Mouse (Mus musculus): ENCODE measurements around the gene Boc. TPM values are rescaled to one million over a fixed set of nuclear protein-coding genes. Genes with fewer than 3 reads are reported as not detected.
"Not testable (repeated sequence)": the region's sequence is repeated elsewhere in the genome, so short reads cannot be mapped to it uniquely, and the experiment has no call there.

Boc gene
- polyA plus RNA-seq, 1 experiment from 2014 or later, result 8.7 TPM

DNA sequence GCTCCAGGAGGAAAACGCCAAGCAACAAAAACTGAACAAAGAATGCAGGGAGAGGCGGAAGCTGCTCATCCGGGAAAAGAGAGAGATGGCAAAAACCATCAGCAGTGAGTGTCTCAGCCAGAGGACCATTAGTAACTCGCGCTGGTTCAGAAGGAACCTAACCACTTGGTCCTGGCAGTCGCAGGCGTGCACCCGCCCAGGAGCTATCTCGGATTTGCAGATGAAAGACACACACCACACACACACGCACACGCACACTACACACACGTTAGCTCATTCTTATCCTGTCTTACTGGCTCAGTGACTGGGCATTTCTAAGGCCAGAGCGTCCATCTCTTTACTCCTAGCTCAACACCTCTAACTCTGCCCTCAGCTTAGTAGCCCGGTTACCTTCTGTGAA, 83.4 kb downstream of the Boc start:
- Histone ChIP-seq H3K36me3 (ENCODE audit: control insufficient read depth, insufficient read depth, low read length) (no peaks in the 10 kb centered on the region), H3K4me1 (ENCODE audit: control insufficient read depth, insufficient read depth, low read length) (no peaks in the 10 kb centered on the region; the same call in 1 of the 2 replicates), H3K9me3 (replicated peaks; ENCODE audit: control insufficient read depth, low read length) (no peaks in the 10 kb centered on the region), H3K27ac (ENCODE audit: low read depth, low read length) (no peak overlapping the region), H3K27me3 (ENCODE audit: control insufficient read depth, insufficient read depth, low read length) (no peaks in the 10 kb centered on the region), H3K9ac (ENCODE audit: low read depth, low read length) (no peak overlapping the region), H3K4me3 (ENCODE audit: low read depth, low read length) (no peak overlapping the region), H3K4me2 (no peak overlapping the region)
- no peak for ATAC-seq (replicated peaks; ENCODE audit: insufficient number of reproducible peaks, low FRiP score, low TSS enrichment)
- WGBS (ENCODE audit: insufficient replicate concordance), result 80% methylated on average over 14 of the region's 14 CpGs

DNA sequence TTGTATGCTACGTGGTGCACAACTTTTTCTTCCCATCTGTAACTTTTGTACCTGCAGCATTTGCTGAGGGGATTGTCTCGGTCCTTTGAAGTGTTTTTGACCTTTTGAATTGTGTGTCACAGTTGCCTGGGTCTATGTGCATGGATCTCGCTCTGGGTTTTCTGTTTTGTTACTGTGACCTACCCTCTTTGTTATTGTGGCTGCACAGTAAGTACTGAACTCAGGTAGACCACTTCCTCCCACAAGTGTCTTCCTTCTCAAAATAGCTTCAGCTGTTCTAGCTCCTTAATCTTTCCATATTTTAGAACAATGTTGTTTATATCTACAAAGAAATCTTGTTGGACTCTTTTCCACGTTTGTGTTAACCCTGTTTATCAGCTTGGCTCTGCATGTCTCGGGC, 97.8 kb downstream of the Boc start:
- no peak overlapping the region for H3K9ac ChIP-seq (ENCODE audit: low read depth, low read length)
- no peak overlapping the region for H3K27ac ChIP-seq (ENCODE audit: low read depth, low read length)
- no peak overlapping the region for H3K4me3 ChIP-seq (ENCODE audit: low read depth, low read length)
- ATAC-seq (replicated peaks; ENCODE audit: insufficient number of reproducible peaks, low FRiP score, low TSS enrichment), result no peak
- no peaks in the 10 kb centered on the region for H3K9me3 ChIP-seq (replicated peaks; ENCODE audit: control insufficient read depth, low read length)
- H3K27me3 ChIP-seq (ENCODE audit: control insufficient read depth, insufficient read depth, low read length), result no peaks in the 10 kb centered on the region
- WGBS (ENCODE audit: insufficient replicate concordance), result 71% methylated on average over 5 of the region's 5 CpGs
- H3K4me1 ChIP-seq (ENCODE audit: control insufficient read depth, insufficient read depth, low read length), result no peaks in the 10 kb centered on the region
- H3K4me2 ChIP-seq, result no peak overlapping the region
- no peaks in the 10 kb centered on the region for H3K36me3 ChIP-seq (ENCODE audit: control insufficient read depth, insufficient read depth, low read length)

- H3K9ac ChIP-seq (ENCODE audit: low read depth, low read length), result no peak overlapping the region
- no peak overlapping the region for H3K27ac ChIP-seq (ENCODE audit: low read depth, low read length)
- no peaks in the 10 kb centered on the region for H3K9me3 ChIP-seq (replicated peaks; ENCODE audit: control insufficient read depth, low read length)
- ATAC-seq (replicated peaks; ENCODE audit: insufficient number of reproducible peaks, low FRiP score, low TSS enrichment), result no peak
- H3K4me1 ChIP-seq (ENCODE audit: control insufficient read depth, insufficient read depth, low read length), result no peaks in the 10 kb centered on the region
- H3K27me3 ChIP-seq (ENCODE audit: control insufficient read depth, insufficient read depth, low read length), result no peaks in the 10 kb centered on the region
- H3K4me3 ChIP-seq (ENCODE audit: low read depth, low read length), result no peak overlapping the region
- WGBS (ENCODE audit: insufficient replicate concordance), result 80% methylated on average over 2 of the region's 2 CpGs
- no peaks in the 10 kb centered on the region for H3K36me3 ChIP-seq (ENCODE audit: control insufficient read depth, insufficient read depth, low read length)
- no peak overlapping the region for H3K4me2 ChIP-seq
Measured at GRCm38 (mm10) chr16:44458826-44459225, 99.9 kb downstream of the Boc start.

DNA sequence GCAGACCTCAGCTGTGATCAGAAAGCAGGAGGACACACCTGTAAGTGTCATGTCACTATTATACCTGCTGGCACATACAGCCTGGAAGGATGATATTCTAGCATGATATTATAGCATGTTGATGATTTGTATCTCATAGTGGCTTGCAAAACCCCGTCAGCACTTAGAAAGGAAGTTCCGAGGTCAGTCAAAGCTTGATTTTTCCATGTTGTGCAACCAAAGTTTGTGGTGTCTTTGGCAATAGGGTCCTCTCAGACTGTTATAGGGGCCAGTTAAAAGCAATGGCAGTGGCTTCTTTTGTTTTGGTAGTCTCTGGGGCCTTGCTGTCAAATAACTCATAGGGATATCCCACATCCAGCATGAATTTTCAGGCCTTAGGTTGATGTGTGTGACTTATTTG, 100.8 kb downstream of the Boc start:
- no peaks in the 10 kb centered on the region for H3K27me3 ChIP-seq (ENCODE audit: control insufficient read depth, insufficient read depth, low read length)
- H3K9ac ChIP-seq (ENCODE audit: low read depth, low read length), result no peak overlapping the region
- 89% methylated on average over 2 of the region's 2 CpGs for WGBS (ENCODE audit: insufficient replicate concordance)
- H3K4me2 ChIP-seq, result no peak overlapping the region
- ATAC-seq (replicated peaks; ENCODE audit: insufficient number of reproducible peaks, low FRiP score, low TSS enrichment), result no peak
- H3K4me3 ChIP-seq (ENCODE audit: low read depth, low read length), result no peak overlapping the region
- H3K27ac ChIP-seq (ENCODE audit: low read depth, low read length), result no peak overlapping the region
- no peaks in the 10 kb centered on the region for H3K9me3 ChIP-seq (replicated peaks; ENCODE audit: control insufficient read depth, low read length)
- no peaks in the 10 kb centered on the region for H3K36me3 ChIP-seq (ENCODE audit: control insufficient read depth, insufficient read depth, low read length)
- no peaks in the 10 kb centered on the region for H3K4me1 ChIP-seq (ENCODE audit: control insufficient read depth, insufficient read depth, low read length)

GRCm38 (mm10) chr16:44441913-44442312, 116.8 kb downstream of the Boc start:
- H3K4me1 ChIP-seq (ENCODE audit: control insufficient read depth, insufficient read depth, low read length); H3K9ac ChIP-seq (ENCODE audit: low read depth, low read length); H3K4me2 ChIP-seq; H3K4me3 ChIP-seq (ENCODE audit: low read depth, low read length); H3K27ac ChIP-seq (ENCODE audit: low read depth, low read length); ATAC-seq (replicated peaks; ENCODE audit: insufficient number of reproducible peaks, low FRiP score, low TSS enrichment); H3K36me3 ChIP-seq (ENCODE audit: control insufficient read depth, insufficient read depth, low read length); H3K9me3 ChIP-seq (replicated peaks; ENCODE audit: control insufficient read depth, low read length); H3K27me3 ChIP-seq (ENCODE audit: control insufficient read depth, insufficient read depth, low read length): not testable (repeated sequence)
- WGBS (ENCODE audit: insufficient replicate concordance), result 89% methylated on average over 15 of the region's 15 CpGs

- 65% methylated on average over 4 of the region's 4 CpGs for WGBS (ENCODE audit: insufficient replicate concordance)
- Histone ChIP-seq H3K27ac (ENCODE audit: low read depth, low read length) (no peak overlapping the region), H3K4me1 (ENCODE audit: control insufficient read depth, insufficient read depth, low read length) (no peaks in the 10 kb centered on the region), H3K9me3 (replicated peaks; ENCODE audit: control insufficient read depth, low read length) (no peaks in the 10 kb centered on the region), H3K36me3 (ENCODE audit: control insufficient read depth, insufficient read depth, low read length) (no peaks in the 10 kb centered on the region), H3K4me3 (ENCODE audit: low read depth, low read length) (no peak overlapping the region), H3K9ac (ENCODE audit: low read depth, low read length) (no peak overlapping the region), H3K27me3 (ENCODE audit: control insufficient read depth, insufficient read depth, low read length) (no peaks in the 10 kb centered on the region), H3K4me2 (no peak overlapping the region)
- ATAC-seq (replicated peaks; ENCODE audit: insufficient number of reproducible peaks, low FRiP score, low TSS enrichment), result no peak
Measured at GRCm38 (mm10) chr16:44435481-44435880, 123.2 kb downstream of the Boc start.

Small RNA genes within 50 kb of the gene (microRNA-seq; reads per million reads assigned to microRNA genes)
- gene Mir3081 (ENCODE audit: borderline number of aligned reads), result 2.0 reads per million, percentile 25 among the genes with 10 or more reads in this experiment

Other genes with a start within 250 kb of the Boc start
- not detected in 2 replicates for gene Sidt1, start 225.7 kb downstream of the Boc start, polyA plus RNA-seq (2014; fragmentation: Nextera tagmentation; extraction: Ambion mirVana)
- gene Spice1, start 211.8 kb downstream of the Boc start, polyA plus RNA-seq (2014; fragmentation: Nextera tagmentation; extraction: Ambion mirVana), result 19.9 and 20.4 TPM in 2 replicates
- 0.37 TPM in 1 of 2 replicates, not detected in the other for gene Cfap44, start 164.1 kb downstream of the Boc start, polyA plus RNA-seq (2014; fragmentation: Nextera tagmentation; extraction: Ambion mirVana)
- 7.0 and 7.4 TPM in 2 replicates for gene Nepro, start 165.4 kb upstream of the Boc start, polyA plus RNA-seq (2014; fragmentation: Nextera tagmentation; extraction: Ambion mirVana)
- gene Gtpbp8, start 187.5 kb upstream of the Boc start, polyA plus RNA-seq (2014; fragmentation: Nextera tagmentation; extraction: Ambion mirVana), result 22.2 and 24.8 TPM in 2 replicates
- gene Cd200r1, start 206.8 kb upstream of the Boc start, polyA plus RNA-seq (2014; fragmentation: Nextera tagmentation; extraction: Ambion mirVana), result 1.9 and 2.5 TPM in 2 replicates